Mouse (Mus musculus): Measurements from ENCODE around the gene Slco3a1. TPM values are rescaled to one million over a fixed set of nuclear protein-coding genes. Genes with fewer than 3 reads are reported as not detected.

The Slco3a1 gene
- 8.6 and 9.9 TPM in 2 replicates for polyA plus RNA-seq (2012; rRNA removed)

DNA sequence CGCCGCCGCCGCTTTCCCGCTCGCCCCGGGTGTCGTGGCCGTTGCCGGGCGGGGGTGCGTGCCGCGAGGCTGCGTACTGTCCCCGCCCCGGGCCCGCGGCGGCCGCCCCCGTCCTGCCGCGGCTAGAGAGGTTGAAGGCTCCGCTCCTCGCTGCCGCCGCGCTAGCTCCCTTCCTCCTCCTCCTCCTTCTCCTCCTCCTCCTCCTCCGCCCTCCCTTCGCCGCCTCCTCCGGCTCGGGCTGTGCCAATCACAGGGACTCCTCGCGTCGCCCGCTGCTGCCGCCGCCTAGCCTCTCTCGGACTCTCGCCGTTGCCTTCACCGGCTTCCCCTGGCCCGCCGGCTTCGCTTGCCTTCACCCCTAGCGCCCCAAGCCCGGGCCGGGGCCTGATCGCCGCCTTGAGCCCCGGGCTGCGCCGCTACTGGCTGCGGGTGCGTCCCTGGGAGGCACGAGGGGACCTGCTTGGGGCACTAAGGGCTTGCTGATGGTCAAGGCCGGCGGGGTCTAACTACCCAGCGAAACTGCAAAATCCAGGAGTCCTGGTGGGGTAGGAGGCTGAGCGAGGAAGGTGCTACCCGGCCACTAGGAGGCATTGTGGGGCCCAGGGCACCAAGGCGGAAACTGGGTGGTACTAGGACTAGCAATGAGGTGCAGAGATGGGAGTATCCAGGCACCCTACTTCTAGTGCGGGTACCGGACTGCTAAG, at the start of gene Slco3a1:
Gene Slco3a1, minus strand, starts transcription at position 173 of the 704 bp plus-strand sequence.

Data from central nervous system, embryonic 11.5 days (tissue).